Mouse (Mus musculus) kidney, adult 9 months (tissue): Measurements from ENCODE around the gene Zdhhc9.

Source experiments
- DNase-seq: peaks from one replicate; pipeline ENCODE4 v3.0.0; 2022

Zdhhc9 gene

GRCm38 (mm10) chrX:48124132-48125071, 84.3 kb downstream of the Zdhhc9 start:
- DNase-seq, result peak; percentile 60
